Mouse (Mus musculus) adrenal gland, adult 2 months (tissue): ENCODE results near the gene Cyp2c40. TPM values are rescaled to one million over a fixed set of nuclear protein-coding genes. Genes with fewer than 3 reads are reported as not detected.
"Not testable (repeated sequence)": the region's sequence is repeated elsewhere in the genome, so short reads cannot be mapped to it uniquely, and the experiment has no call there.

Experiments
- DNase-seq: peaks from one replicate; pipeline ENCODE4 v3.0.0; 2021
- long read RNA-seq: library from polyadenylated mRNA; stranded (forward); transcript quantifications from one replicate; pipeline ENCODE4 v2.0.0, GENCODE M21; 2021
- polyA plus RNA-seq: library from polyadenylated mRNA; depleted of rRNA; stranded (reverse); fragments of >200 nt; gene quantifications from 2 replicates; pipeline ENCODE4 v1.2.3, GENCODE M21; 2012; rRNA removed
- total RNA-seq, 2 experiments: library from RNA; stranded (reverse); gene quantifications; 2 replicates each; pipeline ENCODE4 v1.2.3; 2021

Gene Cyp2c40
- total RNA-seq (1 to 10 TPM in 1 of 2 experiments, not detected in 1; 3.1 TPM), polyA plus RNA-seq (0.06 TPM in 1 of 2 replicates, not detected in the other)
- long read RNA-seq: 0 reads

DNA sequence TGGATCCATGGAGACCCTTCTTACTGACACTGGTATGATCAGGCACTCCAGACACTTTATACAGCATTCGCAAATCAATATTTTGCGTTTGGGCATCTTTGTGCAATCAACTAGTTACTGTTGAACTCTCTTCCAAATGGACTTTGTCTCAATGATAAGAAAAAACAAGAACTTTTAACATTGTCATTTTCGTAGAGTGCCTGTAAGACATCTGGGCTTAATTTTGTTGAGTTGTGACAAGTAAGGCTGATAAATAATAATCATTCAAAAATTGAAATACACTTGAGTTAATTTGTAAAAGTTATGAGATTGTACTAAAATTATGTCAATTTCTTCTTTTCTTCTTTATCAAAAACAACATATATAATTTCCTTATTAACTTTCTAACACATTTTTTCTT lies at the start of gene Cyp2c40:
Gene Cyp2c40 (minus strand): TSS at position 101 of the 400 bp plus-strand sequence.
- not testable (repeated sequence) for DNase-seq

DNA sequence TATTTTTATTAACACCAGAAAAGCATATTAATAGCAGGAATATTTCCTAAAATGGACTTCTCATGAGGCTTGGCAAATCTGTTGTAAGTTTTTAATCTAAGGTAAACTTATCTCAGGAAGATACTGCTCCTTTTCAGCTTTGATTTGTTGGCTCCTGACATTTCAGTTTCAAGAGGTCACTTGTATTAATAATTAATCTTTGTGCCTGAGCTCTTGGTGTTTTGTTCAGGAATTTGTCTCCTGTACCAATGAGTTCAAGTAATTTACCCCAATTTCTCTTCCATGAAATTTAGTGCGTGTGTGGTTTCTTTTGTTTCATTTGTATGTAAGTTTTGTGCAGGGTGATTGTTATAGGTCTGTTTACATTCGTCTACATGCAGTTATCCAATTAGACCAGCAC lies 8.3 kb upstream of the Cyp2c40 start:
- not testable (repeated sequence) for DNase-seq

DNA sequence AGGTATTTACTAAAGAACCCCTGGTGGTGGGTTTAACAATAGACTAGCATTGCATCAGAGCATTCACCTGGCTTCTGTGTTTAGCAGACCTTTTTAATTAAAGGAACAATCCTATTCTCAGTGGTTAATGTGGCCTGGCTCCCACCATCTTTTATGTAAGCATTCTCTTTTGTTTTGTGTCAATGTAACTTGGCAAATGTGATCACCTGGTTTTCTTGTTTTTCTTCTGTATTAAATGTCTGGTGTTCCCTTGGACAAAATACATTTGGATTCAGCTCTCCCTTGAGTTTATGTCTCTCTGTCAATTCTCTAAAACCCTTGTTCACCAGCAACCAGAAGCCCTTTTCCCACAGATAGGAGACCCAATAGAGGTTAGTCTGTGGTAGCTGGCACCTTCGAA lies 3.8 kb upstream of the Cyp2c40 start:
- DNase-seq: not testable (repeated sequence)

GRCm38 (mm10) chr19:39815991-39816390 lies 3.4 kb upstream of the Cyp2c40 start:
- not testable (repeated sequence) for DNase-seq

DNA sequence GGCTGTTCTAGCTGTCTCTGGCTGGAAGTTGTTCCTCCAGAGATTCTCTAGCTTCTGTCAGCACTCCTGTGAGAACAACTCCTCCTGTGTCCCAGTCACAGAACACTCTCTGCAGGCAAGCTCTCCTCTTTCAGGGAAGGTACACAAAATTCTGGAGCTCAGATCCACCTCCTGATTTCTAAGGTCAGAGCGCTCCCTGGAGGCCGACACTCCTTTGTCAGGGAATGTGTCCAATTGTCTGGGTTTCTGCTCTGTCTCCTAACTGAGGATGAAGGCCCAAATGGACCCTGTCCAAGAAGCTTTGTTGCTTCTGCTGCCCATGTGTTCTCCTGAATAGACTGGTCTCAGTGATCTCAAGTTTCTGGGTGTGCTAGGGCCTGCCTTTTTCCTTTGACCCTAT lies 27.2 kb downstream of the Cyp2c40 start:
- not testable (repeated sequence) for DNase-seq

DNA sequence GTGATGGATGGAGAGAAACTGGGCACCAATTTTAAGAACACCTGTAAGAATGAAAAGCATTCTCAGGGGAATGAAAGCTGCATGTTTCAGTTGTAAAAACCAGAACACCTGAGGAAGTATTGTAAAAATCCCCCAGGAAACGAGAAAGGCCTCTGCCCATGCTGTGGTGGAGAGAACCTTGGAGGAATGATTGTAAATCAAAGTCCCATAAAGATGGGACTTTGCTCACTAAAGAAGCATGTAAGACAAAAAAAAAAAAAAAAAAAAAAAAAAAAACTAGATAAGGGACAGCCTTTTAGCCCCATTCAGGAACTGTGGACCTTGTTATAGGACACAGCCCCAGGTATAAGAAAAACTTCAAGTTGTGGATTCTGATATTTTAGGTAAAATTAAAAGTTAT lies 67.3 kb downstream of the Cyp2c40 start:
- no peak for DNase-seq

GRCm38 (mm10) chr19:39744361-39744760 lies 68.3 kb downstream of the Cyp2c40 start:
- DNase-seq: not testable (repeated sequence)

DNA sequence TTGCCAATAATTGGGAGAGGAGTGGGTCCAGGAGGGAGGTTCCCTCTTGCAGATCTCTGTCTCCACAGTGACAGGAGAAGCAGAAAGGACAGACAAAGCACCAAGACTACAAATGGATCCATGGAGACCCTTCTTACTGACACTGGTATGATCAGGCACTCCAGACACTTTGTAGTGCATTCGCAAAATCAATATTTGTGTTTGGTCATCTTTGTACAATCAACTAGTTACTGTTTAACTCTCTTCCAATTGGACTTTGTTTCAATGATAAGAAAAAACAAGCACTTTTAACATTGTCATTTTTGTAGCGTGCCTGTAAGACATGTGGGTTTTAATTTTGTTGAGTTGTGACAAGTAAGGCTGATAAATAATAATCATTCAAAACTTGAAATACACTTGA lies 71.7 kb downstream of the Cyp2c40 start, which contains the start of gene Cyp2c68:
Gene Cyp2c68 (minus strand): TSS at position 135 of the 400 bp plus-strand sequence.
- DNase-seq: no peak

Other genes with a start within 250 kb of the Cyp2c40 start
- under 1 TPM in 1 of 2 experiments, not detected in 1; 0.86 TPM for gene Cyp2c67, start 163.8 kb downstream of the Cyp2c40 start, total RNA-seq
- gene Cyp2c67, start 163.8 kb downstream of the Cyp2c40 start, polyA plus RNA-seq: not detected in 2 replicates
- 1 to 10 TPM in 1 of 2 experiments, not detected in 1; 1.7 TPM for gene Cyp2c68, start 71.8 kb downstream of the Cyp2c40 start, total RNA-seq
- gene Cyp2c68, start 71.8 kb downstream of the Cyp2c40 start, polyA plus RNA-seq: 0.19 TPM in 1 of 2 replicates, not detected in the other
- 1 to 10 TPM in 1 of 2 experiments, not detected in 1; 8.2 TPM for gene Cyp2c69, start 74.0 kb upstream of the Cyp2c40 start, total RNA-seq
- gene Cyp2c69, start 74.0 kb upstream of the Cyp2c40 start, polyA plus RNA-seq: 0.13 TPM in 1 of 2 replicates, not detected in the other
- 1 to 10 TPM in 1 of 2 experiments, not detected in 1; 2.2 TPM for gene Cyp2c37, start 179.6 kb upstream of the Cyp2c40 start, total RNA-seq
- gene Cyp2c37, start 179.6 kb upstream of the Cyp2c40 start, polyA plus RNA-seq: 0.10 TPM in 1 of 2 replicates, not detected in the other